Mouse (Mus musculus) hindbrain, postnatal 0 days (tissue): ENCODE measurements around the gene Stxbp5. TPM values are rescaled to one million over a fixed set of nuclear protein-coding genes. Genes with fewer than 3 reads are reported as not detected.

ENCODE experiments used
- ATAC-seq: fragments of 200-750 bp; cut with Nextera tagmentation; 2 replicates; pipeline ENCODE4 v1.8.0; 2017; ENCODE audit warnings: mild to moderate bottlenecking, moderate TSS enrichment, moderate library complexity
- DNase-seq: peaks from one replicate; pipeline ENCODE4 v3.0.0-alpha.2; 2015; ENCODE audit warnings: low spot score
- H3K27ac ChIP-seq: fragments of 300-500 bp; sonication (generic); 2 replicates; pipeline ENCODE4 v1.5.1; 2014; ENCODE audit warnings: mild to moderate bottlenecking
- H3K27me3 ChIP-seq: fragments of 300-500 bp; sonication (generic); 2 replicates; pipeline ENCODE4 v1.6.1; 2014; ENCODE audit warnings: low read length, mixed read lengths; ENCODE audit not compliant: insufficient read depth
- H3K36me3 ChIP-seq: fragments of 300-500 bp; sonication (generic); 2 replicates; pipeline ENCODE4 v1.6.1; 2014; ENCODE audit warnings: low read length, mixed read lengths; ENCODE audit not compliant: insufficient read depth
- H3K4me1 ChIP-seq: fragments of 300-500 bp; sonication (generic); 2 replicates; pipeline ENCODE4 v1.6.1; 2014; ENCODE audit warnings: antibody characterized with exemption, low read length, mixed read lengths; ENCODE audit not compliant: insufficient read depth
- H3K4me2 ChIP-seq: fragments of 300-500 bp; sonication (generic); 2 replicates; pipeline ENCODE4 v1.6.1; 2014; ENCODE audit warnings: low read depth, mild to moderate bottlenecking, low read length, moderate library complexity, mixed read lengths
- H3K4me3 ChIP-seq: fragments of 300-500 bp; sonication (generic); 2 replicates; pipeline ENCODE4 v1.5.1; 2014; ENCODE audit warnings: low read length
- H3K9ac ChIP-seq: fragments of 300-500 bp; sonication (generic); replicated peaks from 2 replicates; pipeline ENCODE4 v1.6.1; 2014; ENCODE audit warnings: mild to moderate bottlenecking, low read length, moderate library complexity, mixed read lengths
- H3K9me3 ChIP-seq: fragments of 300-500 bp; sonication (generic); 2 replicates; pipeline ENCODE4 v1.6.1; 2016; ENCODE audit warnings: low read length, mixed read lengths
- CTCF ChIP-seq: IDR thresholded peaks from 2 replicates; pipeline ENCODE4 v1.5.1; 2016; ENCODE audit warnings: antibody characterized with exemption, control low read depth, low read depth
- WGBS: fragments of 180-500 bp; shearing (Covaris S2); extraction: QIAGEN DNeasy Blood & Tissue Kit; methylation state at CpG from one replicate; pipeline ENCODE4 v1.1.7; 2014; 5-methylcytosine and 5-hydroxymethylcytosine counted together
- polyA plus RNA-seq: library from polyadenylated mRNA; unstranded; fragments of >200 nt; fragmentation: Nextera tagmentation; extraction: Ambion mirVana; gene quantifications from 2 replicates; pipeline ENCODE4 v1.2.1, GENCODE M21; 2015
- total RNA-seq: library from RNA; depleted of rRNA; stranded (reverse); fragments of >200 nt; gene quantifications from 2 replicates; pipeline ENCODE4 v1.2.3, GENCODE M21; 2014

Stxbp5 gene
- total and polyA plus RNA-seq, 2 experiments from 2014 or later: 8.2 to 41.7 TPM

- WGBS: 66% methylated on average over 3 of the region's 3 CpGs
- H3K36me3 ChIP-seq: no peaks in the 10 kb centered on the region
- H3K4me2 ChIP-seq: no peak overlapping the region
- no peaks in the 10 kb centered on the region for H3K27me3 ChIP-seq
- ATAC-seq: no peak
- no peak for TF ChIP-seq CTCF
- no peak overlapping the region for H3K27ac ChIP-seq
- H3K9me3 ChIP-seq: no peaks in the 10 kb centered on the region
- H3K4me1 ChIP-seq: no peaks in the 10 kb centered on the region
- H3K4me3 ChIP-seq: no peak overlapping the region
- DNase-seq: no peak
- no peak overlapping the region for H3K9ac ChIP-seq
Measured at GRCm38 (mm10) chr10:9859476-9859875, 41.4 kb downstream of the Stxbp5 start.

GRCm38 (mm10) chr10:9857850-9858249, 43.0 kb downstream of the Stxbp5 start:
- Histone ChIP-seq H3K27me3 (no peaks in the 10 kb centered on the region), H3K4me2 (no peak overlapping the region), H3K9ac (no peak overlapping the region), H3K4me3 (no peak overlapping the region), H3K9me3 (no peaks in the 10 kb centered on the region), H3K36me3 (no peaks in the 10 kb centered on the region), H3K4me1 (no peaks in the 10 kb centered on the region), H3K27ac (no peak overlapping the region)
- ATAC-seq: no peak
- 73% methylated on average over 2 of the region's 2 CpGs for WGBS
- no peak for TF ChIP-seq CTCF
- DNase-seq: no peak

- no peak for ATAC-seq
- TF ChIP-seq CTCF: no peak
- no peaks in the 10 kb centered on the region for H3K27me3 ChIP-seq
- no peaks in the 10 kb centered on the region for H3K4me1 ChIP-seq
- no peak overlapping the region for H3K9ac ChIP-seq
- DNase-seq: no peak
- no peak overlapping the region for H3K27ac ChIP-seq
- WGBS: 60% methylated on average over 9 of the region's 9 CpGs
- H3K4me2 ChIP-seq: no peak overlapping the region
- H3K9me3 ChIP-seq: no peaks in the 10 kb centered on the region
- H3K4me3 ChIP-seq: no peak overlapping the region
- H3K36me3 ChIP-seq: no peaks in the 10 kb centered on the region
Measured at GRCm38 (mm10) chr10:9856792-9857191, 44.1 kb downstream of the Stxbp5 start.

- Histone ChIP-seq H3K27me3 (no peaks in the 10 kb centered on the region), H3K27ac (no peak overlapping the region), H3K4me3 (no peak overlapping the region), H3K4me2 (no peak overlapping the region), H3K4me1 (no peaks in the 10 kb centered on the region), H3K9me3 (no peaks in the 10 kb centered on the region), H3K9ac (no peak overlapping the region), H3K36me3 (no peaks in the 10 kb centered on the region)
- no peak for TF ChIP-seq CTCF
- ATAC-seq (no peak), DNase-seq (no peak)
- WGBS: 91% methylated on average over 4 of the region's 4 CpGs
Measured at GRCm38 (mm10) chr10:9846408-9846807, 54.5 kb downstream of the Stxbp5 start.

- DNase-seq (no peak), ATAC-seq (no peak)
- WGBS: 74% methylated on average over 7 of the region's 7 CpGs
- no peak overlapping the region for H3K27ac ChIP-seq
- no peak overlapping the region for H3K9ac ChIP-seq
- no peak overlapping the region for H3K4me3 ChIP-seq
- H3K9me3 ChIP-seq: no peaks in the 10 kb centered on the region
- H3K4me2 ChIP-seq: no peak overlapping the region
- no peak for TF ChIP-seq CTCF
- peaks cover 3% of the 10 kb centered on the region; the same call in 1 of the 2 replicates for H3K36me3 ChIP-seq
- no peaks in the 10 kb centered on the region for H3K27me3 ChIP-seq
- H3K4me1 ChIP-seq: no peaks in the 10 kb centered on the region
Measured at GRCm38 (mm10) chr10:9839408-9839807, 61.5 kb downstream of the Stxbp5 start.

GRCm38 (mm10) chr10:9834986-9835385, 65.9 kb downstream of the Stxbp5 start:
- Histone ChIP-seq H3K4me3 (no peak overlapping the region), H3K4me1 (no peaks in the 10 kb centered on the region), H3K4me2 (no peak overlapping the region), H3K27ac (no peak overlapping the region), H3K36me3 (peaks cover 6% of the 10 kb centered on the region; the same call in 1 of the 2 replicates), H3K9me3 (no peaks in the 10 kb centered on the region), H3K9ac (no peak overlapping the region), H3K27me3 (no peaks in the 10 kb centered on the region)
- 68% methylated on average over 4 of the region's 4 CpGs for WGBS
- no peak for TF ChIP-seq CTCF
- ATAC-seq: no peak
- no peak for DNase-seq

- no peak overlapping the region for H3K27ac ChIP-seq
Measured at GRCm38 (mm10) chr10:9832937-9833336, 67.9 kb downstream of the Stxbp5 start.

More at GRCm38 (mm10) chr10:9832937-9833336, 67.9 kb downstream of the Stxbp5 start:
- Histone ChIP-seq H3K27me3 (no peaks in the 10 kb centered on the region), H3K4me1 (no peaks in the 10 kb centered on the region), H3K4me2 (no peak overlapping the region), H3K4me3 (no peak overlapping the region), H3K36me3 (0 out of 2 replicates have a peak, but pooled peaks cover 6% of the 10 kb centered on the region), H3K9me3 (no peaks in the 10 kb centered on the region), H3K9ac (no peak overlapping the region)
- 83% methylated on average over 4 of the region's 4 CpGs for WGBS
- DNase-seq (no peak), ATAC-seq (no peak)
- TF ChIP-seq CTCF: no peak
